Mouse (Mus musculus) MEL (cell line): ENCODE data around the gene Med8. TPM values are rescaled to one million over a fixed set of nuclear protein-coding genes. Genes with fewer than 3 reads are reported as not detected.

Source experiments
- DNase-seq: peaks from one replicate; pipeline ENCODE4 v3.0.0; 2011; ENCODE audit warnings: low read depth, low spot score
- H3K27ac ChIP-seq: 2 replicates; pipeline ENCODE4 v1.5.1; 2012; ENCODE audit warnings: low read depth, mild to moderate bottlenecking, control low read depth, low read length, moderate library complexity; ENCODE audit not compliant: control insufficient read depth
- H3K27me3 ChIP-seq, 2 experiments: fragments of 150-350 bp in 1 of 2; sonication (generic) in 1 of 2; 2 replicates each; pipeline ENCODE4 v1.6.1; 2012; ENCODE audit warnings: low read length in 2 of 2, mild to moderate bottlenecking in 2 of 2, improper control_type of control experiment in 1 of 2, moderate library complexity in 1 of 2; ENCODE audit not compliant: insufficient read depth in 2 of 2, control insufficient read depth in 1 of 2
- H3K36me3 ChIP-seq, 2 experiments: 2 replicates each; pipeline ENCODE4 v1.6.1; 2012 to 2014; ENCODE audit warnings: low read length in 2 of 2, improper control_type of control experiment in 1 of 2, inconsistent platforms in 1 of 2, mild to moderate bottlenecking in 1 of 2; ENCODE audit not compliant: insufficient read depth in 2 of 2, control insufficient read depth in 1 of 2
- H3K4me1 ChIP-seq, 2 experiments: fragments of 150-350 bp in 1 of 2; sonication (generic) in 1 of 2; 2 replicates each; pipeline ENCODE4 v1.6.1; 2012; ENCODE audit warnings: low read length in 2 of 2, improper control_type of control experiment in 1 of 2, mild to moderate bottlenecking in 1 of 2; ENCODE audit not compliant: insufficient read depth in 2 of 2, control insufficient read depth in 1 of 2
- H3K4me3 ChIP-seq, 2 experiments: fragments of 150-350 bp in 1 of 2; sonication (generic) in 1 of 2; 2 replicates each; pipeline ENCODE4 v1.5.1; 2012; ENCODE audit warnings: low read depth in 2 of 2, low read length in 2 of 2, mild to moderate bottlenecking in 2 of 2, moderate library complexity in 2 of 2, control low read depth in 1 of 2, improper control_type of control experiment in 1 of 2; ENCODE audit not compliant: control insufficient read depth in 1 of 2, insufficient read depth in 1 of 2
- H3K79me2 ChIP-seq: 2 replicates; pipeline ENCODE4 v1.6.1; 2012; ENCODE audit warnings: mild to moderate bottlenecking, low read length, moderate library complexity; ENCODE audit not compliant: control insufficient read depth, poor library complexity, insufficient read depth
- H3K9ac ChIP-seq: 2 replicates; pipeline ENCODE4 v1.6.1; 2012; ENCODE audit warnings: low read depth, mild to moderate bottlenecking, control low read depth, low read length, moderate library complexity; ENCODE audit not compliant: control insufficient read depth, poor library complexity, severe bottlenecking
- H3K9me3 ChIP-seq: fragments of 150-350 bp; sonication (generic); replicated peaks from 2 replicates; pipeline ENCODE4 v1.6.1; 2012; ENCODE audit warnings: mild to moderate bottlenecking, low read length, improper control_type of control experiment, moderate library complexity; ENCODE audit not compliant: insufficient read depth
- BHLHE40 ChIP-seq: IDR thresholded peaks from 2 replicates; pipeline ENCODE4 v1.6.1; 2012; ENCODE audit warnings: low read depth, mild to moderate bottlenecking, inconsistent platforms, low read length, improper control_type of control experiment, borderline replicate concordance
- CHD2 ChIP-seq: IDR thresholded peaks from 2 replicates; pipeline ENCODE4 v1.6.1; 2011; ENCODE audit warnings: low read length, improper control_type of control experiment
- CTCF ChIP-seq, 3 experiments: IDR thresholded peaks in 2 of 3; conservative IDR thresholded peaks in 1 of 3; 2 replicates each; pipeline ENCODE4 v1.5.1; 2011 to 2012; ENCODE audit warnings: low read length in 3 of 3, low read depth in 2 of 3, mild to moderate bottlenecking in 2 of 3, improper control_type of control experiment in 1 of 3, inconsistent platforms in 1 of 3, mixed read lengths in 1 of 3, moderate library complexity in 1 of 3; ENCODE audit not compliant: control insufficient read depth in 1 of 3, insufficient read depth in 1 of 3, poor library complexity in 1 of 3, severe bottlenecking in 1 of 3
- ELF1 ChIP-seq: IDR thresholded peaks from 2 replicates; pipeline ENCODE4 v1.6.1; 2014; ENCODE audit warnings: low read depth, mild to moderate bottlenecking, inconsistent platforms, low read length, improper control_type of control experiment, moderate library complexity
- EP300 ChIP-seq, 2 experiments: IDR thresholded peaks; 2 replicates each; pipeline ENCODE4 v1.6.1; 2011; ENCODE audit warnings: improper control_type of control experiment in 2 of 2, low read length in 2 of 2, low read depth in 1 of 2, mild to moderate bottlenecking in 1 of 2
- ETS1 ChIP-seq: IDR thresholded peaks from 2 replicates; pipeline ENCODE4 v1.6.1; 2012; ENCODE audit warnings: low read depth, mild to moderate bottlenecking, inconsistent platforms, low read length, improper control_type of control experiment, moderate library complexity
- GABPA ChIP-seq: IDR thresholded peaks from 2 replicates; pipeline ENCODE4 v1.6.1; 2012; ENCODE audit warnings: low read depth, mild to moderate bottlenecking, inconsistent platforms, low read length, improper control_type of control experiment, moderate library complexity
- GATA1 ChIP-seq: IDR thresholded peaks from 2 replicates; pipeline ENCODE4 v1.6.1; 2011; ENCODE audit warnings: low read depth, low read length, improper control_type of control experiment
- HCFC1 ChIP-seq: IDR thresholded peaks from 2 replicates; pipeline ENCODE4 v1.6.1; 2012; ENCODE audit warnings: low read depth, mild to moderate bottlenecking, inconsistent platforms, low read length, improper control_type of control experiment, moderate library complexity
- KAT2A ChIP-seq: conservative IDR thresholded peaks from 2 replicates; pipeline ENCODE4 v1.6.1; 2012; ENCODE audit warnings: low read depth, low read length, improper control_type of control experiment, inconsistent platforms
- MAX ChIP-seq: IDR thresholded peaks from 2 replicates; pipeline ENCODE4 v1.6.1; 2011; ENCODE audit warnings: low read length, improper control_type of control experiment
- MEF2A ChIP-seq: IDR thresholded peaks from 2 replicates; pipeline ENCODE4 v1.6.1; 2014; ENCODE audit warnings: low read depth, mild to moderate bottlenecking, inconsistent platforms, low read length, improper control_type of control experiment; ENCODE audit not compliant: poor library complexity, insufficient replicate concordance, severe bottlenecking; ENCODE audit errors: extremely low read depth
- MXI1 ChIP-seq: IDR thresholded peaks from 2 replicates; pipeline ENCODE4 v1.6.1; 2011; ENCODE audit warnings: mild to moderate bottlenecking, low read depth, low read length, improper control_type of control experiment
- POLR2A ChIP-seq, 2 experiments: IDR thresholded peaks; 2 replicates each; pipeline ENCODE4 v1.6.1; 2011 to 2012; ENCODE audit warnings: low read length in 2 of 2, mild to moderate bottlenecking in 2 of 2, control low read depth in 1 of 2, improper control_type of control experiment in 1 of 2, low read depth in 1 of 2, moderate library complexity in 1 of 2; ENCODE audit not compliant: control insufficient read depth in 1 of 2, insufficient read depth in 1 of 2, poor library complexity in 1 of 2
- POLR2AphosphoS5 ChIP-seq: IDR thresholded peaks from 2 replicates; pipeline ENCODE4 v1.6.1; 2012; ENCODE audit warnings: low read depth, borderline replicate concordance, mild to moderate bottlenecking, inconsistent platforms, low read length, moderate library complexity, mixed read lengths
- RAD21 ChIP-seq: IDR thresholded peaks from 2 replicates; pipeline ENCODE4 v1.6.1; 2011; ENCODE audit warnings: mild to moderate bottlenecking, low read depth, low read length, improper control_type of control experiment
- RCOR1 ChIP-seq: IDR thresholded peaks from 2 replicates; pipeline ENCODE4 v1.6.1; 2012; ENCODE audit warnings: low read depth, mild to moderate bottlenecking, inconsistent platforms, low read length, improper control_type of control experiment
- SIN3A ChIP-seq: IDR thresholded peaks from 2 replicates; pipeline ENCODE4 v1.6.1; 2012; ENCODE audit warnings: low read length, improper control_type of control experiment, inconsistent platforms
- TAL1 ChIP-seq: IDR thresholded peaks from 2 replicates; pipeline ENCODE4 v1.6.1; 2012; ENCODE audit warnings: mild to moderate bottlenecking, inconsistent platforms, low read length, moderate library complexity, mixed read lengths
- TBP ChIP-seq: IDR thresholded peaks from 2 replicates; pipeline ENCODE4 v1.8.0; 2011; ENCODE audit warnings: low read depth, low read length, improper control_type of control experiment
- TCF12 ChIP-seq: IDR thresholded peaks from 2 replicates; pipeline ENCODE4 v1.6.1; 2014; ENCODE audit warnings: low read depth, mild to moderate bottlenecking, inconsistent platforms, low read length, improper control_type of control experiment, moderate library complexity
- USF1 ChIP-seq: IDR thresholded peaks from 2 replicates; pipeline ENCODE4 v1.6.1; 2014; ENCODE audit warnings: low read depth, mild to moderate bottlenecking, inconsistent platforms, low read length, improper control_type of control experiment, moderate library complexity
- ZC3H11A ChIP-seq: IDR thresholded peaks from 2 replicates; pipeline ENCODE4 v1.6.1; 2012; ENCODE audit warnings: low read depth, mild to moderate bottlenecking, inconsistent platforms, low read length, improper control_type of control experiment
- ZMIZ1 ChIP-seq: IDR thresholded peaks from 2 replicates; pipeline ENCODE4 v1.6.1; 2012; ENCODE audit warnings: low read depth, mild to moderate bottlenecking, inconsistent platforms, low read length, improper control_type of control experiment, moderate library complexity
- polyA plus RNA-seq, 2 experiments: library from polyadenylated mRNA; stranded (reverse) in 1 of 2; unstranded in 1 of 2; fragments of >175 nt in 1 of 2; fragments of >200 nt in 1 of 2; gene quantifications; 2 replicates each; pipeline versions ENCODE4 v1.2.1 to v1.2.4; 2012; ENCODE audit warnings: low replicate concordance in 2 of 2, low read depth in 1 of 2; ENCODE audit not compliant: insufficient read length in 2 of 2, insufficient read depth in 1 of 2, missing spikeins in 1 of 2
- total RNA-seq: library from RNA; depleted of rRNA; stranded (reverse); fragments of 300-350 nt; gene quantifications from 2 replicates; pipeline ENCODE4 v1.2.3, GENCODE M21; 2012

Gene Med8
- total and polyA plus RNA-seq, 3 experiments = 84.2 to 159 (median 134) TPM

DNA sequence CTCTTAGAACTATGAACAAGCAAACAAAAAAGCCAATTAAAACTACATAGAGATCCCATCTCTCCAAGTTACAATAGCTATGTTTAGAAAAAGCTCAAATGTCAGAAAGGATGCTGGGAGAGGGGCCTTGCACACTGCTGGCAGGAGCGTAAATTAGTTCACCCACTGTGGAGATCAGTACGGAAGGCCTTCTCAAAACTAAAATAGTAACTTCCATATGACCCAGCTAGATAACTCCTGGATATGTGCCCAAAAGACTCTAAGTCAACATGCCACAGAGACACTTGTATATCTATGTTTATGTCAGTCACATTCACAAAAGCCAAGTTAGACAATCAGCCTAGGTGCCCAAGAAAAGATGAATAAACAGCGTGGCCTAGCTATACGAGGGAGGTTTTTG lies 13.8 kb upstream of the Med8 start:
- Histone ChIP-seq H3K79me2 (no peaks in the 10 kb centered on the region), H3K4me3 (no peak overlapping the region), H3K9ac (no peak overlapping the region), H3K9me3 (no peaks in the 10 kb centered on the region), H3K36me3 (peaks cover 3 to 12% of the 10 kb centered on the region in 2 experiments), H3K27me3 (no peaks in the 10 kb centered on the region), H3K4me1 (peaks cover 8 to 9% of the 10 kb centered on the region in 2 experiments), H3K27ac (peak overlapping the region; percentile 18; the same call in 1 of the 2 replicates)
- TF ChIP-seq KAT2A (0 out of 2 replicates have a peak, but pooled peaks have one; percentile 19), CHD2 (no peak), POLR2AphosphoS5 (no peak), MEF2A (peak; percentile 97), CTCF (IDR thresholded peaks at IDR 0.05 in 2 of 3, conservative IDR thresholded peaks at IDR 0.05 in 1 of 3; ENCODE audit: control insufficient read depth in 1 of 3, insufficient read depth in 1 of 3, low read depth in 2 of 3, low read length in 3 of 3, poor library complexity in 1 of 3, severe bottlenecking in 1 of 3) (no peak), ZMIZ1 (no peak), POLR2A (IDR thresholded peaks at IDR 0.05; ENCODE audit: control insufficient read depth in 1 of 2, insufficient read depth in 1 of 2, low read depth in 1 of 2, low read length in 2 of 2, poor library complexity in 1 of 2) (no peak), RCOR1 (0 out of 2 replicates have a peak, but pooled peaks have one; percentile 32), GABPA (no peak), BHLHE40 (peak; percentile 34; the same call in 1 of the 2 replicates), ELF1 (peak; percentile 33; the same call in 1 of the 2 replicates), TBP (peak; percentile 53; the same call in 1 of the 2 replicates), ZC3H11A (0 out of 2 replicates have a peak, but pooled peaks have one; percentile 10), TAL1 (peak; percentile 45), MXI1 (peak; percentile 76), RAD21 (no peak), ETS1 (peak; percentile 95), GATA1 (peak; percentile 85), MAX (peak; percentile 62), USF1 (peak; percentile 39; the same call in 1 of the 2 replicates), SIN3A (peak; percentile 92), HCFC1 (no peak), TCF12 (peak; percentile 78), EP300 (IDR thresholded peaks at IDR 0.05; ENCODE audit: low read depth in 1 of 2, low read length in 2 of 2) (peak; percentile 76 to 80)
- DNase-seq = peak; percentile 87
